Mouse (Mus musculus): Measurements from ENCODE around the gene Olfr67. TPM values are rescaled to one million over a fixed set of nuclear protein-coding genes. Genes with fewer than 3 reads are reported as not detected.
"Not testable (repeated sequence)": the region's sequence is repeated elsewhere in the genome, so short reads cannot be mapped to it uniquely, and the experiment has no call there.

Gene Olfr67
- not detected in 2 replicates for polyA plus RNA-seq (2014; fragmentation: Nextera tagmentation; extraction: Ambion mirVana)

DNA sequence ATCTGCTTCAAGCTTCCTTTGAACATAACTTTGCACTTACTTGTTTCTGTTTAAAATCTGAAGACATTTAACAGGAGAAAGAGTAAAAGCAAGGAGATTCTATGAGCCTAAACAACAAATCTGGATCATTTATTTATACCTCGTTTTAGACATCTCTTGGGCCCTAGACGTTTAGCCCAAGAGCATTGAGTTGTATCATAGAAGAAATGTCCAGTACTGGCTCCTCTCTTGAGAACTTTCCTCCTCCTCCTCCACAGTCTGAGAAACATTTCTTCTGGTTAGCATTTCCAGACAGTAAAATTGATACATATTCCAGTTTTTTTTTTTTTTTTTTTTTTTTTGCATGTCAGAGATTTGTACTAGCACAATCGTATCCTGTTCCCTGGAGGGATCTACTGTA lies at the start of gene Olfr67:
Gene Olfr67 (minus strand): TSS at position 101 of the 400 bp plus-strand sequence.
- Histone ChIP-seq H3K4me3 (ENCODE audit: low read depth, low read length) (no peak within 1 kb of the TSS), H3K9me3 (ENCODE audit: control insufficient read depth, low read length) (no peaks in the 10 kb centered on the region), H3K27me3 (ENCODE audit: control insufficient read depth, insufficient read depth, low read length) (no peaks in the 10 kb centered on the region), H3K4me2 (ENCODE audit: low read depth, severe bottlenecking) (no peak within 1 kb of the TSS), H3K9ac (ENCODE audit: low read length) (no peak within 1 kb of the TSS), H3K27ac (replicated peaks; ENCODE audit: low read depth, low read length) (no peak within 1 kb of the TSS), H3K36me3 (ENCODE audit: control insufficient read depth, insufficient read depth, low read length) (no peaks in the 10 kb centered on the region), H3K4me1 (ENCODE audit: control insufficient read depth, insufficient read depth, low read length) (no peaks in the 10 kb centered on the region)
- DNase-seq (ENCODE audit: low spot score) (no peak), ATAC-seq (ENCODE audit: insufficient number of reproducible peaks, low FRiP score, low TSS enrichment, low read depth) (no peak)
- WGBS, result 79% methylated on average over 3 of the region's 3 CpGs

DNA sequence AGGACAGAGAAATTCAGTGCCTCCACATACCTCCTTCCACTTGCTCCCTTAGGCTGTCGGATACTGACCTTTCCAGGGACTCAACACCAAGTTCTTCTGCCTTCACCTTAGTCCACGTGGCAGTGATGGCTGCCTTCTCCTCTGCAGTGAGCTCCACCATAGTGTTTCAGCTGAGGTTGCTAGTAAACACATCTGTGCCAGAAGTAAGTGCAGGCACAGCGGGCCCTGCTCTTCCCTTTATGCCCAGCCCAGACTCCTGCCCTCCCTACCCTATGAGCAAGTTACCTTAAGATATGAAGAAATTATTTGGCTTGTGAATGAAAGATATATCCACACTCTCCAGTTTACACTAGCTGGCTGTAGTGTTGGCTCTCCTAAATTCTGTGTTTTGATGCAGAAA lies 48.6 kb upstream of the Olfr67 start, which contains the start of gene Hbb-bh2:
Gene Hbb-bh2 (minus strand): TSS at position 253 of the 400 bp plus-strand sequence.
- 76% methylated on average over 3 of the region's 3 CpGs for WGBS
- H3K27ac ChIP-seq (replicated peaks; ENCODE audit: low read depth, low read length), result no peak within 1 kb of the TSS
- H3K4me1 ChIP-seq (ENCODE audit: control insufficient read depth, insufficient read depth, low read length), result no peaks in the 10 kb centered on the region
- H3K36me3 ChIP-seq (ENCODE audit: control insufficient read depth, insufficient read depth, low read length), result no peaks in the 10 kb centered on the region
- DNase-seq (ENCODE audit: low spot score) (no peak), ATAC-seq (ENCODE audit: insufficient number of reproducible peaks, low FRiP score, low TSS enrichment, low read depth) (no peak)
- no peaks in the 10 kb centered on the region for H3K9me3 ChIP-seq (ENCODE audit: control insufficient read depth, low read length)
- no peaks in the 10 kb centered on the region for H3K27me3 ChIP-seq (ENCODE audit: control insufficient read depth, insufficient read depth, low read length)
- no peak within 1 kb of the TSS for H3K4me3 ChIP-seq (ENCODE audit: low read depth, low read length)
- no peak within 1 kb of the TSS for H3K9ac ChIP-seq (ENCODE audit: low read length)
- no peak within 1 kb of the TSS for H3K4me2 ChIP-seq (ENCODE audit: low read depth, severe bottlenecking)

DNA sequence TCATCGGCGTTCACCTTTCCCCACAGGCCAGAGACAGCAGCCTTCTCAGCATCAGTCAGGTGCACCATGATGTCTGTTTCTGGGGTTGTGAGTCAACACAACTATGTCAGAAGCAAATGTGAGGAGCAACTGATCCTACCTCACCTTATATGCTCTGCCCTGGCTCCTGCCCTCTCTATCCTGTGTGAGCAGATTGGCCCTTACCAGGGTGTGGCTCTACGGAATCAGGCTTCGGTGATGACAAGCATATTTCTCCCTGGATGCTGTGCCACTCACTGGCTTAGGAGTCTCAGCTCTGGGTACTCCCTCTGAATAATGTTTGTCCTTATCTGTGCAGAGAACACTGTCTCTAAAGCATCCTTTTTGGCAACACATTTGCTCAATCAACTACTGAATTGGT lies 36.2 kb upstream of the Olfr67 start, which contains the start of gene Hbb-bs:
Gene Hbb-bs (minus strand): TSS at position 289 of the 400 bp plus-strand sequence.
- no peaks in the 10 kb centered on the region for H3K4me1 ChIP-seq (ENCODE audit: control insufficient read depth, insufficient read depth, low read length)
- no peak within 1 kb of the TSS for H3K27ac ChIP-seq (replicated peaks; ENCODE audit: low read depth, low read length)
- no peak for ATAC-seq (ENCODE audit: insufficient number of reproducible peaks, low FRiP score, low TSS enrichment, low read depth)
- 99% methylated on average over 4 of the region's 4 CpGs for whole genome bisulfite sequencing
- no peaks in the 10 kb centered on the region for H3K36me3 ChIP-seq (ENCODE audit: control insufficient read depth, insufficient read depth, low read length)
- H3K9ac ChIP-seq (ENCODE audit: low read length), result no peak within 1 kb of the TSS
- H3K27me3 ChIP-seq (ENCODE audit: control insufficient read depth, insufficient read depth, low read length), result no peaks in the 10 kb centered on the region
- no peak within 1 kb of the TSS for H3K4me2 ChIP-seq (ENCODE audit: low read depth, severe bottlenecking)
- no peaks in the 10 kb centered on the region for H3K9me3 ChIP-seq (ENCODE audit: control insufficient read depth, low read length)
- no peak within 1 kb of the TSS for H3K4me3 ChIP-seq (ENCODE audit: low read depth, low read length)
- DNase-seq (ENCODE audit: low spot score), result no peak

DNA sequence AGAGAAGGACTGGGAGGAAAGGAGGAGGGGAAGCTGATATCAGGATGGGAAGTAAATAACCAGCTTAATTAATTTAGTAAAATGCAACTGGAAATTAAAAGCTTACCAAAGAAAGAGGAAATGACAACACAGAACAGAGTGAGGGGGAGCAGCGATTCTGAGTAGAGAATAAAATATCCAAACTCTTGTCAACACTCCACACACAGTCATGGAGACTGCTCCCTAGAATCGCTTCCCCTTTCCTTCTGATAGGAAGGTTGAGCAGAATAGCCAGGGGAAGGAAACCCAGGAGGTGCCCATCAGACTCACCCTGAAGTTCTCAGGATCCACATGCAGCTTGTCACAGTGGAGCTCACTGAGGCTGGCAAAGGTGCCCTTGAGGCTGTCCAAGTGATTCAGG lies 35.5 kb upstream of the Olfr67 start:
- H3K4me3 ChIP-seq (ENCODE audit: low read depth, low read length); ATAC-seq (ENCODE audit: insufficient number of reproducible peaks, low FRiP score, low TSS enrichment, low read depth); H3K9ac ChIP-seq (ENCODE audit: low read length); H3K36me3 ChIP-seq (ENCODE audit: control insufficient read depth, insufficient read depth, low read length); H3K27ac ChIP-seq (replicated peaks; ENCODE audit: low read depth, low read length); H3K4me1 ChIP-seq (ENCODE audit: control insufficient read depth, insufficient read depth, low read length); H3K27me3 ChIP-seq (ENCODE audit: control insufficient read depth, insufficient read depth, low read length); DNase-seq (ENCODE audit: low spot score); H3K9me3 ChIP-seq (ENCODE audit: control insufficient read depth, low read length); H3K4me2 ChIP-seq (ENCODE audit: low read depth, severe bottlenecking): not testable (repeated sequence)
- no CpG with 5 or more reads among the region's 2 CpGs for WGBS

DNA sequence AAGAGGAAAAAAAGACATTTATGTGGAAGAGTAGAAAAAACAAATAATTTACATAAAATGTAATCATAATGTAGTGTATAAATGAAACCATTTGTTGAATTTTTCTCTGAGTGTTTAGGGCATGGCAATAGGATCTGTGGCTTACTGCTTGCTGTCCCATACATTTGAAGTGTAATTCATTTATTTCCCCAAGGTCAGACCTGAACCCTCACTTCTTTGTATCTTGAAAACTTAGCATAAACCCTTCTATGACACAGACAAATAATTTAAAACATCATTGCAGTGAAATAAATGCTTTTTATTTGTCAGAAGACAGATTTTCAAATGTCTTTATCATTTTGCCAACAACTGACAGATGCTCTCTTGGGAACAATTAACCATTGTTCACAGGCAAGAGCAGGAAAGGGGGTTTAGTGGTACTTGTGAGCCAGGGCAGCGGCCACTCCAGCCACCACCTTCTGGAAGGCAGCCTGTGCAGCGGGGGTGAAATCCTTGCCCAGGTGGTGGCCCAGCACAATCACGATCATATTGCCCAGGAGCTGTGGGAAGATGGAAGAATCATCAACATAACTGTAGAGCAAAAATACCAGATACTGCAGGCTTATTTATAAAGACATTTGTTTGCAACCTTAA lies 34.8 kb upstream of the Olfr67 start:
- 73% methylated on average over 3 of the region's 3 CpGs for WGBS
- Histone ChIP-seq H3K27ac (replicated peaks; ENCODE audit: low read depth, low read length) (no peak overlapping the region), H3K4me1 (ENCODE audit: control insufficient read depth, insufficient read depth, low read length) (no peaks in the 10 kb centered on the region), H3K36me3 (ENCODE audit: control insufficient read depth, insufficient read depth, low read length) (no peaks in the 10 kb centered on the region), H3K4me3 (ENCODE audit: low read depth, low read length) (no peak overlapping the region), H3K27me3 (ENCODE audit: control insufficient read depth, insufficient read depth, low read length) (no peaks in the 10 kb centered on the region), H3K9ac (ENCODE audit: low read length) (no peak overlapping the region), H3K9me3 (ENCODE audit: control insufficient read depth, low read length) (no peaks in the 10 kb centered on the region), H3K4me2 (ENCODE audit: low read depth, severe bottlenecking) (no peak overlapping the region)
- no peak for ATAC-seq (ENCODE audit: insufficient number of reproducible peaks, low FRiP score, low TSS enrichment, low read depth)
- no peak for DNase-seq (ENCODE audit: low spot score)

DNA sequence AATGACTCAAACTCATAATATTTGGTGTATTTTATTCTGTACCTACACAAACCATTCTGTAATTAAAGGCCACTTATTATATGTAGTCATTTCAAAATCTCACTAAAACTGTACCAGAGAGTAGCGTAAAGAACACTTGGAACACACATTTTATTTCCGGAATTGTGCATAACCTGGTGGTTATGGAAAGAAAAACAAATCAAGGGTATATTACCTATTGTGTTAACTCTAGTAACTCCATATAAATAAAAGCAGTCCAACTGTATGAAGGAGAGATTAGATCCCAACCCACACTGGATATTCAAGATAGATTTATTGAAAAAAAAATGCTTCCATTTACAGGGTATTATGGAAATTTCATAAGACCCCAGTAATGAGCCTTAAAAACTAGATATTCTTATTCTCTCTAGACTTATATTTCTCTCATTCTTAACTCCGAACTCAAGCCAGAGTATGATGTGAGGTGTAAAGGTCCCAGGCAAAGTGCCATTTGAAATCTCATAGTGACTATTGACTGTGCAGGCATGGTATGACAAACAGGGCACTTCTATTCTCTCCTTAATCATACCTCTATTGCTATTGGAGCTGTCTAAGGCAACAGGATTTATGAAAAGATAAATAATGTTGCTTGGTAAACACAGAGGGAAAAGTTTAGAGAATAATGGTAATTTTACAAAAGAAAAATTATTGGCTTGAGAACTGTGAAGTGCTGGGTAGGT lies 34.1 kb upstream of the Olfr67 start:
- Histone ChIP-seq H3K4me2 (ENCODE audit: low read depth, severe bottlenecking) (no peak overlapping the region), H3K27ac (replicated peaks; ENCODE audit: low read depth, low read length) (no peak overlapping the region), H3K9ac (ENCODE audit: low read length) (no peak overlapping the region), H3K9me3 (ENCODE audit: control insufficient read depth, low read length) (no peaks in the 10 kb centered on the region), H3K4me3 (ENCODE audit: low read depth, low read length) (no peak overlapping the region), H3K27me3 (ENCODE audit: control insufficient read depth, insufficient read depth, low read length) (no peaks in the 10 kb centered on the region), H3K4me1 (ENCODE audit: control insufficient read depth, insufficient read depth, low read length) (no peaks in the 10 kb centered on the region), H3K36me3 (ENCODE audit: control insufficient read depth, insufficient read depth, low read length) (no peaks in the 10 kb centered on the region)
- 93% methylated on average over 3 of the region's 3 CpGs for WGBS
- DNase-seq (ENCODE audit: low spot score) (no peak), ATAC-seq (ENCODE audit: insufficient number of reproducible peaks, low FRiP score, low TSS enrichment, low read depth) (no peak)

DNA sequence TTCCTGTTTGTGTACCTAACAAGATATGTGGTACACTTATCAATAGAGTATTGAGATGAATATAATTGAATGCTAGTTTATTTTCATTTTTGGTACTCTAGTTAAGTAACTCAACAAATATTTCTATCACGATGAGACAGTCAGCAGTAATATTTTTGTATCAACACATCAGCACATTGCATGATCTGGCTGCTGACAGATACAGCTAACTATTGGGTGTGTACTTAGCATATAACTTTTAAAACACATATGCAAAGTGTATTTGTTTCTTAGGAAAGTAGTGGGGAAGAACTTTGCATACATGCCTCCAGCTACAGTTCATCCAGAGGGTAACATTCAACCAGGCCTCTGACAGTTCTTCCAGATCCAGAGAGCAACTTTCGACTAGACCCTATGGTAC lies 33.0 kb upstream of the Olfr67 start:
- H3K9ac ChIP-seq (ENCODE audit: low read length), result no peak overlapping the region
- no peak overlapping the region for H3K4me2 ChIP-seq (ENCODE audit: low read depth, severe bottlenecking)
- H3K27ac ChIP-seq (replicated peaks; ENCODE audit: low read depth, low read length), result no peak overlapping the region
- ATAC-seq (ENCODE audit: insufficient number of reproducible peaks, low FRiP score, low TSS enrichment, low read depth) (no peak), DNase-seq (ENCODE audit: low spot score) (no peak)
- no peaks in the 10 kb centered on the region for H3K27me3 ChIP-seq (ENCODE audit: control insufficient read depth, insufficient read depth, low read length)
- no peak overlapping the region for H3K4me3 ChIP-seq (ENCODE audit: low read depth, low read length)
- H3K36me3 ChIP-seq (ENCODE audit: control insufficient read depth, insufficient read depth, low read length), result no peaks in the 10 kb centered on the region
- no peaks in the 10 kb centered on the region for H3K4me1 ChIP-seq (ENCODE audit: control insufficient read depth, insufficient read depth, low read length)
- WGBS, result 90% methylated on average over 2 of the region's 2 CpGs
- no peaks in the 10 kb centered on the region for H3K9me3 ChIP-seq (ENCODE audit: control insufficient read depth, low read length)

DNA sequence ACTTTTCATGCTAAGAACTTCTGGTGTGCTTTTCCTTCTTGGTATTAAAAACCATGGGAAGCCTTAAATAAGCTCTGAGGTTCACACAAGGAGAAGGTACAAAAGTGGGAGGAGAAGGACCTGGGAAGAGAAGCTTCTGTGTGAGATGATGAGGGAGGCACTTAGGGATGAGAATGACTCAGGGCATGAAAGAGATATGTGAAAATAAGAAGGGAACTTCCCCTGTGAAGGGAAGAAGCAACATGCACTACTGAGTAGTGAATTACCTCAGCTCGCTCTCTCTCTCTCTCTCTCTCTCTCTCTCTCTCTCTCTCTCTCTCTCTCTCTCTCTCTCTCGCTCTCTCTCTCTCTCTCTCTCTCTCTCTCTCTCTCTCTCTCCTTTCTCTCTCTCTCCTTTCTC lies 23.5 kb upstream of the Olfr67 start:
- not testable (repeated sequence) for H3K4me1 ChIP-seq (ENCODE audit: control insufficient read depth, insufficient read depth, low read length); H3K27ac ChIP-seq (replicated peaks; ENCODE audit: low read depth, low read length); ATAC-seq (ENCODE audit: insufficient number of reproducible peaks, low FRiP score, low TSS enrichment, low read depth); H3K36me3 ChIP-seq (ENCODE audit: control insufficient read depth, insufficient read depth, low read length); DNase-seq (ENCODE audit: low spot score); H3K9ac ChIP-seq (ENCODE audit: low read length); H3K4me3 ChIP-seq (ENCODE audit: low read depth, low read length); H3K4me2 ChIP-seq (ENCODE audit: low read depth, severe bottlenecking); H3K27me3 ChIP-seq (ENCODE audit: control insufficient read depth, insufficient read depth, low read length); H3K9me3 ChIP-seq (ENCODE audit: control insufficient read depth, low read length)
- 83% methylated on average over 1 of the region's 2 CpGs for WGBS

Data from limb, embryonic 11.5 days (tissue).